Mouse (Mus musculus) small intestine, adult 2 months (tissue): ENCODE data around the gene H2-Ab1.

Experiments
- CTCF ChIP-seq: fragments of 200-500 bp; IDR thresholded peaks from 2 replicates; pipeline ENCODE4 v1.5.1; 2012; ENCODE audit warnings: low read depth, mild to moderate bottlenecking, control low read depth, inconsistent platforms, low read length, moderate library complexity, mixed read lengths; ENCODE audit not compliant: insufficient replicate concordance, insufficient read length; ENCODE audit errors: extremely low read depth
- POLR2A ChIP-seq: fragments of 200-500 bp; IDR thresholded peaks from 2 replicates; pipeline ENCODE4 v1.6.1; 2012; ENCODE audit warnings: low read depth, mild to moderate bottlenecking, control low read depth, inconsistent platforms, low read length, moderate library complexity

GRCm38 (mm10) chr17:34313393-34313792 lies 55.9 kb downstream of the H2-Ab1 start:
- TF ChIP-seq CTCF: peak; percentile 92
- TF ChIP-seq POLR2A: no peak
